19 mouse cellular contexts compared by ENCODE assay signal in the genomic region with DNA sequence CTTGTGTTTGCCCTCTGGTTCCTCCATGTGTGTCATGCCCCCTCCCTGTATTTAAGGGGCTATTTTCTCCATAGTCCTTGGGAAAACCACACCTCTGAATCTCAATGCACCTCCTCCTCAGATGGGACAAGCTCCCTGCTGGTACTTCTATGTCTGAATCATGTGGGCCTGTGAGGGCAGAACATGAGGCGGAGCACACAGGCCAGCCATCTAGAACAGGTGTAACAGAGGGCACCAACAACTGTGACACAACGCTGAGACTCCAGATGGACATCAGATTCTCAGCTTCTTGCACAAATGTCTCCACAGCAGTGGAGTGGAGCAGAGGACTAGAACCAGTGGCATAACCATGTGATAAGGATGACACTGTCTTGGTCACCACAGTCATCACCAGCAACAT.
DNase-seq lines count a peak whose midpoint lies in the region; ATAC-seq and TF ChIP-seq lines count a peak whose summit lies in the region.
"Had no signal": no experiment of that assay in that cellular context is flagged by ENCODE, and none has a peak within 500 bp of the region (broad histone marks: within the 10 kb centered on the region; RNA-seq: fewer than 3 reads in every experiment).

No protein-coding gene starts in this region.

- CTCF ChIA-PET in Patski (lab: Charles Lee) = interaction anchor here (8.2 kb wide), 1 partner anchor 11 kb away, joined by 51 read pairs; no protein-coding TSS in a partner anchor

- POLR2A ChIA-PET in Patski (lab: Charles Lee) = no interaction called here

- ATAC-seq in heart, embryonic 12.5 days (ENCODE audit: insufficient number of reproducible peaks, low FRiP score) = no peak
- peak; percentile 7 for ATAC-seq in Patski
- ATAC-seq: activated CD4-positive, CD25-positive, alpha-beta regulatory T cell, adult 4 months; forebrain, embryonic 13.5 days; forebrain, embryonic 15.5 days; forebrain, postnatal 0 days had no signal

- H3K79me2 ChIP-seq in myocyte (ENCODE audit: control insufficient read depth, insufficient read depth) = no peaks in the 10 kb centered on the region

- no peak overlapping the region for H3ac ChIP-seq in myocyte (ENCODE audit: control insufficient read depth, insufficient read length)

- H3K4me2 ChIP-seq in heart, embryonic 12.5 days = no peak overlapping the region
- no peak overlapping the region for H3K4me2 ChIP-seq in myocyte (ENCODE audit: low read depth)
- H3K4me2 ChIP-seq: embryonic facial prominence, embryonic 12.5 days; forebrain, embryonic 13.5 days; forebrain, embryonic 15.5 days had no signal

- no peak overlapping the region for H3K4me3 ChIP-seq in heart, embryonic 12.5 days
- H3K4me3 ChIP-seq in myocyte = no peak overlapping the region
- H3K4me3 ChIP-seq: embryonic facial prominence, embryonic 10.5 days; embryonic facial prominence, embryonic 12.5 days; forebrain, embryonic 13.5 days; forebrain, embryonic 15.5 days had no signal

- H3K36me3 ChIP-seq in heart, embryonic 12.5 days = no peaks in the 10 kb centered on the region
- no peaks in the 10 kb centered on the region for H3K36me3 ChIP-seq in myocyte (ENCODE audit: control insufficient read depth, insufficient read depth)
- H3K36me3 ChIP-seq: embryonic facial prominence, embryonic 10.5 days; embryonic facial prominence, embryonic 12.5 days; forebrain, embryonic 15.5 days had no signal

- WGBS in heart, embryonic 12.5 days = 86% methylated on average over 2 of the region's 2 CpGs

- H3K27ac ChIP-seq in heart, embryonic 12.5 days (ENCODE audit: poor library complexity, severe bottlenecking) = no peak overlapping the region
- H3K27ac ChIP-seq: embryonic facial prominence, embryonic 10.5 days; embryonic facial prominence, embryonic 12.5 days; forebrain, embryonic 13.5 days; forebrain, embryonic 15.5 days had no signal

- no peak for TF ChIP-seq CTCF in Patski (IDR thresholded peaks at IDR 0.05)

- TF ChIP-seq POLR2A in myocyte (IDR thresholded peaks at IDR 0.05; ENCODE audit: insufficient read length, low read depth) = no peak

- peaks cover 14% of the 10 kb centered on the region for H3K4me1 ChIP-seq in heart, embryonic 12.5 days (replicated peaks)
- H3K4me1 ChIP-seq: forebrain, embryonic 13.5 days; forebrain, embryonic 15.5 days had no signal

- no peaks in the 10 kb centered on the region for H3K27me3 ChIP-seq in heart, embryonic 12.5 days (replicated peaks)
- no peaks in the 10 kb centered on the region for H3K27me3 ChIP-seq in Patski
- H3K27me3 ChIP-seq in myocyte (ENCODE audit: control insufficient read depth, insufficient read depth, insufficient read length) = no peaks in the 10 kb centered on the region
- H3K27me3 ChIP-seq: embryonic facial prominence, embryonic 12.5 days; forebrain, embryonic 13.5 days; forebrain, embryonic 15.5 days had no signal

- peak; percentile 65 for DNase-seq in heart, adult 11 months
- DNase-seq in Patski (ENCODE audit: low read depth, low spot score) = no peak
- no peak for DNase-seq in thymus, postnatal 14 days
- DNase-seq: adrenal gland, adult 8-10 months; adrenal gland, postnatal 14 days; adrenal gland, postnatal 36 days; cerebellum, adult 11-12 months; cerebellum, adult 2 months; cerebellum, adult 9-10 months; cerebellum, postnatal 10 days; cerebellum, postnatal 25 days; forebrain, postnatal 0 days had no signal

- in situ Hi-C loops in Patski (cut with MboI; ENCODE audit: low pct_unique_long_range_greater_than_20kb) = no loop called here

- no peak overlapping the region for H3K9ac ChIP-seq in heart, embryonic 12.5 days
- H3K9ac ChIP-seq: embryonic facial prominence, embryonic 12.5 days; forebrain, embryonic 13.5 days; forebrain, embryonic 15.5 days; forebrain, postnatal 0 days had no signal

- no peaks in the 10 kb centered on the region for H3K9me3 ChIP-seq in heart, embryonic 12.5 days (replicated peaks)
- H3K9me3 ChIP-seq: embryonic facial prominence, embryonic 10.5 days; embryonic facial prominence, embryonic 12.5 days; forebrain, embryonic 13.5 days; forebrain, embryonic 15.5 days had no signal

TF ChIP-seq in myocyte, 11 proteins besides CTCF, POLR2A, EP300 and RAD21:
- TF ChIP-seq USF1 (IDR thresholded peaks at IDR 0.05; ENCODE audit: low read depth) (no peak), SRF (IDR thresholded peaks at IDR 0.05; ENCODE audit: control insufficient read depth, insufficient read length, low read depth) (no peak), E2F4 (IDR thresholded peaks at IDR 0.05; ENCODE audit: insufficient read depth) (no peak), TCF12 (IDR thresholded peaks at IDR 0.05; ENCODE audit: insufficient read depth, poor library complexity, severe bottlenecking) (no peak), MYOD1 (IDR thresholded peaks at IDR 0.05; ENCODE audit: control insufficient read depth in 1 of 3, insufficient read length in 2 of 3, low read depth in 2 of 3) (peak in 2 of 3 experiments; percentile 69 to 83), MYOG (IDR thresholded peaks at IDR 0.05; ENCODE audit: control insufficient read depth in 1 of 3, insufficient read depth in 1 of 3, insufficient read length in 2 of 3, low read depth in 2 of 3) (peak in 2 of 3 experiments; percentile 36 to 85)
TF ChIP-seq in myocyte: peak in this region for 2.
